Mouse (Mus musculus) heart, embryonic 13.5 days (tissue): ENCODE data around the gene Spag5. TPM values are rescaled to one million over a fixed set of nuclear protein-coding genes. Genes with fewer than 3 reads are reported as not detected.

Source experiments
- ATAC-seq: fragments of 200-750 bp; cut with Nextera tagmentation; 2 replicates; pipeline ENCODE4 v1.8.0; 2017; ENCODE audit warnings: moderate TSS enrichment; ENCODE audit not compliant: insufficient number of reproducible peaks, low FRiP score, low TSS enrichment; ENCODE audit errors: extremely low read depth
- H3K27ac ChIP-seq: fragments of 300-500 bp; sonication (generic); replicated peaks from 2 replicates; pipeline ENCODE4 v1.5.1; 2015; ENCODE audit warnings: moderate library complexity, mild to moderate bottlenecking, inconsistent platforms
- H3K27me3 ChIP-seq: fragments of 300-500 bp; sonication (generic); replicated peaks from 2 replicates; pipeline ENCODE4 v1.6.1; 2015; ENCODE audit warnings: mild to moderate bottlenecking, inconsistent platforms
- H3K36me3 ChIP-seq: fragments of 300-500 bp; sonication (generic); 2 replicates; pipeline ENCODE4 v1.6.1; 2015; ENCODE audit warnings: mild to moderate bottlenecking, inconsistent platforms
- H3K4me1 ChIP-seq: fragments of 300-500 bp; sonication (generic); 2 replicates; pipeline ENCODE4 v1.6.1; 2015; ENCODE audit warnings: inconsistent platforms
- H3K4me2 ChIP-seq: fragments of 300-500 bp; sonication (generic); 2 replicates; pipeline ENCODE4 v1.6.1; 2015; ENCODE audit warnings: inconsistent platforms, mild to moderate bottlenecking, moderate library complexity
- H3K4me3 ChIP-seq: fragments of 300-500 bp; sonication (generic); 2 replicates; pipeline ENCODE4 v1.5.1; 2015; ENCODE audit warnings: moderate library complexity, mild to moderate bottlenecking, inconsistent platforms
- H3K9ac ChIP-seq: fragments of 300-500 bp; sonication (generic); 2 replicates; pipeline ENCODE4 v1.6.1; 2015; ENCODE audit warnings: inconsistent platforms, mild to moderate bottlenecking, moderate library complexity
- H3K9me3 ChIP-seq: fragments of 300-500 bp; sonication (generic); 2 replicates; pipeline ENCODE4 v1.6.1; 2016; ENCODE audit warnings: inconsistent platforms
- WGBS: fragments of 180-500 bp; shearing (Covaris S2); methylation state at CpG from one replicate; pipeline ENCODE4 v1.1.7; 2015; ENCODE audit warnings: mixed read lengths; 5-methylcytosine and 5-hydroxymethylcytosine counted together
- polyA plus RNA-seq: library from polyadenylated mRNA; unstranded; fragments of >200 nt; fragmentation: Nextera tagmentation; extraction: Ambion mirVana; gene quantifications from 2 replicates; pipeline ENCODE4 v1.2.1, GENCODE M21; 2015

The Spag5 gene
- polyA plus RNA-seq, 1 experiment from 2014 or later, result 24.5 TPM

DNA sequence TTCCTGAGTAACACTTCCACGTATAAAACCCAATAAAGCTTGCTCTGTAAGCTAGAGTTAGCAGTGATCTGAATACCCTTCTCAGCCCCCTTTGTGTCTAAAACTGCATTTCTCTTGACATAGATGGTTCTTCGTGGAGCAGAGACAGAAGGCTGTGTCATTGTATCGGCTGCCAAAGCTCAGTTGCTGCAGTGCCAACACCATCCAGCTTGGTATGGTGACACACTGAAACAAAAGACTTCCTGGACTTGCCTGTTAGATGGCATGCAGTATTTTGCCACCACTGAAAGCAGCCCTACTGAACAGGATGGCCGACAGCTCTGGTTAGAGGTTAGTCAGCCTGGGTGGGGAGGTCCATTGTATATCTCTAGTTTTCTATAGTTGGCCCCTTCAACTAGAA is 21.7 kb upstream of the Spag5 start:
- Histone ChIP-seq H3K4me1 (no peaks in the 10 kb centered on the region), H3K27me3 (no peaks in the 10 kb centered on the region), H3K4me3 (no peak overlapping the region), H3K9ac (no peak overlapping the region), H3K36me3 (peaks cover 100% of the 10 kb centered on the region), H3K9me3 (no peaks in the 10 kb centered on the region), H3K4me2 (no peak overlapping the region), H3K27ac (no peak overlapping the region)
- 89% methylated on average over 4 of the region's 4 CpGs for WGBS
- no peak for ATAC-seq

DNA sequence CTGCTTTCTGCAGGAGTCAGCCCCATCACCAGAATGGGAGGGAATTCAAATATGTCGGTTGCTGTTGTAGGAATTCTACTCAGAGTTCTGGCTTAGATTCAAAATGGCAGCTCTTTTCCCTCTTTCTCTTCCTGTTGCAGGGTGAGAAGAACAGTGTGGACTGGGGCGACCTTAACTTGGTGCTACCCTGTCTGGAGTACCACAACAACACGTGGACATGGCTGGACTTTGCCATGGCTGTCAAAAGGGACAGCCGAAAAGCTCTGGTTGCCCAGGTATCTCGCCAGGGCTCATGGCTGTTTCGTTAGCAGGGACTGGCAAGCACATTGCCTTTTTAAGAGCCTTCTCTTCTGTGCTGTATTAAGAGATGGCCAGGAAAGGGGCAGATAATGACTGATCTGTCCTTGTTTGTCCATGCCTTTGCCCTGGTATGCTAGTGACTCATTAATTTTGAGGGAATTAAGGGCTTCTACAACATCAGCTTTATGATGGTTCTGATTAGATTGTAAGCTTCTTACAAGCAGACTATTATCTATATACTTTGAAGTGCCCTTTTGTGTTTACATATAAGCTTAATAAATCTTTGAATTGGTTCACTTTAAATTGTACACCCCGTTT is 12.1 kb upstream of the Spag5 start:
- WGBS, result 87% methylated on average over 7 of the region's 7 CpGs
- ATAC-seq, result no peak

GRCm38 (mm10) chr11:78290654-78291053 is 10.7 kb upstream of the Spag5 start, which contains the start of gene BC030499:
Gene BC030499 (plus strand): TSS chr11:78290841.
- Histone ChIP-seq H3K4me1 (no peaks in the 10 kb centered on the region), H3K36me3 (peaks cover 77% of the 10 kb centered on the region), H3K27me3 (no peaks in the 10 kb centered on the region), H3K4me2 (no peak within 1 kb of the TSS), H3K9me3 (no peaks in the 10 kb centered on the region), H3K9ac (no peak within 1 kb of the TSS), H3K4me3 (no peak within 1 kb of the TSS), H3K27ac (no peak within 1 kb of the TSS)
- 86% methylated on average over 4 of the region's 4 CpGs for WGBS
- ATAC-seq, result no peak

More for the DNA sequence above, 12.1 kb upstream of the Spag5 start:
- Histone ChIP-seq H3K4me2 (no peak overlapping the region), H3K27me3 (no peaks in the 10 kb centered on the region), H3K27ac (no peak overlapping the region), H3K9me3 (no peaks in the 10 kb centered on the region), H3K4me3 (no peak overlapping the region), H3K36me3 (peaks cover 89% of the 10 kb centered on the region), H3K9ac (no peak overlapping the region), H3K4me1 (no peaks in the 10 kb centered on the region)

DNA sequence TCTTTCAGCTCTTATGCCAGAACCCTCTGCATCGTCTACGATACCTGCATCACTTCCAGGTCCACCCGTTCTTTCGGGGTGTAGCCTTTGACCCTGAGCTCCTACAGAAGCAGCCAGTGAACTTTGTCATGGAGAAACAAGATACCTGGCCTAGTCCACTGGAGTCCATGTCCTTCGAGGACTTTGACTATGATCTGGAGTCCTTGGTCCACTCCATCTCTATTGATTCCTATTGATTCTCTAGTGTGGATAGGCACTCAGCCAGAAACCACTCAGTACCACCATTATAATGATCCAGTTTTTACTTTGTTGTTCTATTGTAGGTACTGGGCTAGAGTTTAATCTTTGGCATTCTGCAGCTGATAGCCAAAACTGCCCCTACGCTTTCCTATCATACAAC is 6.7 kb upstream of the Spag5 start:
- Histone ChIP-seq H3K27ac (no peak overlapping the region), H3K36me3 (peaks cover 39% of the 10 kb centered on the region), H3K27me3 (no peaks in the 10 kb centered on the region), H3K9me3 (no peaks in the 10 kb centered on the region), H3K4me2 (no peak overlapping the region), H3K9ac (no peak overlapping the region), H3K4me3 (no peak overlapping the region), H3K4me1 (no peaks in the 10 kb centered on the region)
- 89% methylated on average over 6 of the region's 6 CpGs for WGBS
- ATAC-seq, result no peak

DNA sequence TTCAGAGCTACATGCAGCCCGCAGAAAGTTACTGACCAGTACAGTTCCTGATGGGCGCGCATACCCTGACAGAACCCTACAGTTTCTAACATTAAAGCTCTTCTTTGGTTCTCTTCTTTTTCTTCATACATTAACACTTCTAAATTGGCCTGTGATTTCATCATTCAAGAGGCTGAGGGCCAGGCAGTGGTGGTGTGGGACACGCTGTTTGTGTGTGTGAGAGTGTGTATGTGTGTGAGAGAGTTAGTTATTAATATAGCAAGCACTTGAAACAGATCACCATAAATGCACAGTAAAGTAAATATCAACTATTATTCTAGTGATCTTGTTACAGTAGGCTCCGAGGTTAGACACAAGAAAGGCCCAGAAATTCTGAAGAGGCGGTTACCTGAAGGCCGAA is 412 bp upstream of the Spag5 start:
- peak overlapping the region; percentile 80 for H3K27ac ChIP-seq

DNA sequence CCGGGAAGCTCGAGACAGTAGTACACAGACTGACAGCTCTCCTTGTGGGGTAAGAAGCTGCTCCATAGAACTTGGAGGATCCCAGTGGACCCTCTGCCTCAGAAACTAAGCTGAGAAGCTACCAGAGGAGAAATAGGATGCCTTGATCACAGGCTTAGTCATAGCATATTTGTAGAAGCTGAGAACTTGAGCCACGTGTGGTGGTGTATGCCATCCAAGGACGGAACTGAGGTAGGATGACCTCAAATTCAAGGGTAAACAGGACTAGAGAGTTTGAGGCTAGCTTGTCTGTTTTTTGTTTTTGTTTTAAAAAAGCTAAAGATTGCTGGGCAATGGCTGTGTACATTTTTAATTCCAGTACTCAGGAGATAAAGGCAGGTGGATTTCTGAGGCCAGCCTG is 3.9 kb downstream of the Spag5 start:
- ATAC-seq, result no peak
- no peaks in the 10 kb centered on the region for H3K27me3 ChIP-seq
- no peak overlapping the region for H3K4me3 ChIP-seq
- no peak overlapping the region for H3K27ac ChIP-seq
- peaks cover 65% of the 10 kb centered on the region for H3K36me3 ChIP-seq
- H3K9ac ChIP-seq, result no peak overlapping the region
- peaks cover 36% of the 10 kb centered on the region for H3K4me1 ChIP-seq
- no peak overlapping the region for H3K4me2 ChIP-seq
- H3K9me3 ChIP-seq, result no peaks in the 10 kb centered on the region
- 81% methylated on average over 4 of the region's 4 CpGs for WGBS

More for the DNA sequence above, 412 bp upstream of the Spag5 start:
- peak overlapping the region; percentile 92 for H3K9ac ChIP-seq
- peaks cover 28% of the 10 kb centered on the region for H3K36me3 ChIP-seq
- no peaks in the 10 kb centered on the region for H3K27me3 ChIP-seq
- peaks cover 28% of the 10 kb centered on the region for H3K4me1 ChIP-seq
- WGBS, result 60% methylated on average over 7 of the region's 7 CpGs
- no peak for ATAC-seq
- H3K9me3 ChIP-seq, result no peaks in the 10 kb centered on the region
- peak overlapping the region; percentile 86 for H3K4me3 ChIP-seq
- H3K4me2 ChIP-seq, result peak overlapping the region; percentile 92

DNA sequence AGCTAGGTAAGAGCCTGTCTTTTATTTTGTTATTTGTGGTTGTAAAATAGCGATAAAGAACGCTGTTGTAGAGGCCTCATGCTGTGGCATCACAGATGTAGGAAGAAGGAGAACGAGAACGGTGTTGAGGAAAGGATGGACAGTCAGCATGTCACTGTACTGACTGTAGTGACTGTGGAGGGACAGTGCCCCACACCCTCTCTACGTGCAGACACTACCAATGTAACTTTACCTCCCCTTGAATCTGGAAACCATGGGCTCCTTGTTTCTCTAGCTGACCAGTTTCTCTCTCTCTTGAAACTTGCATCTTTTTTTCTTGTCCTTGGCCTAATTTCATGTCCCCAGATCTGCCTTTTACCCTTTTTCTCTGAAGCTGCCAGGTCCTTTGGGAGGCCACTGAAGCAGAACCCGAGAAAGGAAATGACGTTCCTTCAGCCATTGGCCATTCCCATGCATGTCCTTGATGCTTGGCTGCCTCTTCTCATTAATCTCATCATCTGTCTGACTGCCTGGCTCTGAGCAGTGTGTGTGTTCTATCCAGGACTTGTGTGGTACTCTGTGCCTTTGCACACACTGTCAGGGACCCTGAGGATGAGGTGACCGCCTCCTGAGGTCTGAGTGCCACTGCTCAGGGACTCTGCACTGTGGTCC is 9.7 kb downstream of the Spag5 start:
- 89% methylated on average over 8 of the region's 8 CpGs for WGBS
- Histone ChIP-seq H3K9me3 (no peaks in the 10 kb centered on the region), H3K27me3 (no peaks in the 10 kb centered on the region), H3K4me1 (peaks cover 9% of the 10 kb centered on the region), H3K27ac (no peak overlapping the region), H3K4me3 (no peak overlapping the region), H3K4me2 (no peak overlapping the region), H3K9ac (no peak overlapping the region), H3K36me3 (peaks cover 88% of the 10 kb centered on the region)
- ATAC-seq, result no peak

DNA sequence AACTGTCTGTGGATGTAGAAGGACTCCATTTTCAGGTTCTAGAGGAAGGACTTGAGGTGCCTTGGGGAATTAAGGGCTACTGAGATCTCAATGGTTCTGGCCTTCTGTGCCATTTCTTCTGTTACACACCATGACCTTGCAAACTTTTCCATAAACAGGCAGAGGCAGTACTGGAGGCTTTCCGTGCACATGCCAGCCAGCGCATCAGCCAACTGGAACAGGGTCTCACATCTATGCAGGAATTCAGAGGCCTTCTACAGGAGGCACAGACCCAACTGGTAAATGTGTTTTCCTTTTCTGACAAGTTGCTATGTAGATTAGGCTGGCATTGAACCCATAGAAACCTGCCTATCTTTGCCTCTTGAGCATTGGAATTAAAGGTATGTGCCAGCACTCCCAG is 12.3 kb downstream of the Spag5 start:
- no peaks in the 10 kb centered on the region for H3K9me3 ChIP-seq
- no peak for ATAC-seq
- no peak overlapping the region for H3K9ac ChIP-seq
- WGBS, result 82% methylated on average over 2 of the region's 2 CpGs
- H3K4me2 ChIP-seq, result no peak overlapping the region
- H3K4me3 ChIP-seq, result no peak overlapping the region
- no peaks in the 10 kb centered on the region for H3K27me3 ChIP-seq
- H3K4me1 ChIP-seq, result no peaks in the 10 kb centered on the region; the same call in 1 of the 2 replicates
- no peak overlapping the region for H3K27ac ChIP-seq
- peaks cover 94% of the 10 kb centered on the region for H3K36me3 ChIP-seq

- no peak overlapping the region for H3K4me3 ChIP-seq
- H3K4me1 ChIP-seq, result peaks cover 16% of the 10 kb centered on the region
- no peaks in the 10 kb centered on the region for H3K9me3 ChIP-seq
- H3K36me3 ChIP-seq, result peaks cover 87% of the 10 kb centered on the region
- H3K27me3 ChIP-seq, result no peaks in the 10 kb centered on the region
- no peak overlapping the region for H3K27ac ChIP-seq
- WGBS, result 84% methylated on average over 2 of the region's 2 CpGs
- ATAC-seq, result no peak
- no peak overlapping the region for H3K4me2 ChIP-seq
- no peak overlapping the region for H3K9ac ChIP-seq
These were observed 17.1 kb downstream of the Spag5 start for GRCm38 (mm10) chr11:78318411-78318810.

DNA sequence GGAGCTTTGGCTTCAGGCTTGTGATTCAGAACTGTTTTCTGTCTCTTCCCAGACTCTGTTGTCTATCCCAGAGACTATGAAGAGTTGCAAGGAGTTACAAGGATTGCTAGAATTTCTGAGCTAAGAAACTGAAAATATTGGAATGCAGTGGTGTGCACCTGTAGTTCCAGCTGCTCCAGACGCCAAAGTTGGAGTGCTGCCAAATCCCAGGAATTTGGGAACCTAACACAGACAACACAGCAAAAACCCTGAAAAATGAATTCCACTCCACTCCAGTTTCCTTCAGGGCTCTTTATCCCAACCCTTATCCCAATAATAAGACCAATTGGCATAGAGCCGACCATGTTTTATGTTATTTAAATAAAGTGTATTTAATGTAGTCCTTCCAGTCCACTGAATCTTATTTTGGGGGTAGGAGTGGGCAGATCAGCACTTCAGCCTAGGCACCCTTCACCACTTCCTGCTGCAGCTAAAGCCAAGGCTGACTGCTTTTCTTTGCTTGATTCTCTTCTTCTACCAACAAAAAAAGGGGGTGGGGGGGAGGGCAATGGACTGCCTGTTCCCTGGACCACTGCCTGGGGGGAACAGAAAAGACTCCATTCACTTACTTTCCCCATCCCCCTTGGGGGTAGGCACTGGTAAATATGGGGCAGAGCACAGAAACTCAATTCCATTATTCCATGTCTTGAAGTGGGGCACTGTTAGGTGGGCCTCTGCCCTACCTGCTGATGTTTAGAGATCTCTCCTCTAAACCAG is 20.9 kb downstream of the Spag5 start:
- H3K9ac ChIP-seq, result no peak overlapping the region
- no peak for ATAC-seq

DNA sequence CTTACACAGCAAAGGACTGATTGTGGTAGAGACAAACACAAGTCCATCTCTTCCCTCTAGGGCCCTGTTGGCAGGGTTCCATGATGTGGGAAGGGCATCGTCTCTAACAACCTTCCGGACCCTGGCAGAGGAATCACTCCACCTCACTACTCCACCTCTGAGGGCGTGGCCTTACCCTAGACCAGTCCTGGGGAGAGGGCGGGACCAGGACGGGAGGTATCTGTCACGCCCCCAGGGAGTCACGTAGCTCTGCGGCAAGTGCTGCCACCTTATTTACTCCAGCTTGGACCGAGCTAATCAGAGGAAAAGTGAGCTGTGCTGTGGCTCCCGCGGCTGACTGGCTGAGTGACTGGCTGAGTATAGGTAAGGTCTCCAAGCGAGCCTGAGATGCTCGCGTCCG is 21.5 kb downstream of the Spag5 start, which contains the start of gene Aldoc:
TSS of gene Aldoc (plus strand) at position 109 of the 400 bp plus-strand sequence.
- peak; percentile 92 for ATAC-seq
- H3K27me3 ChIP-seq, result no peaks in the 10 kb centered on the region
- 3% methylated on average over 15 of the region's 15 CpGs for WGBS
- H3K4me2 ChIP-seq, result peak within 1 kb of the TSS; percentile 62
- H3K27ac ChIP-seq, result peak within 1 kb of the TSS; percentile 65
- H3K36me3 ChIP-seq, result peaks cover 44% of the 10 kb centered on the region
- H3K9me3 ChIP-seq, result no peaks in the 10 kb centered on the region
- H3K4me3 ChIP-seq, result peak within 1 kb of the TSS; percentile 38
- peaks cover 27% of the 10 kb centered on the region for H3K4me1 ChIP-seq
- H3K9ac ChIP-seq, result peak within 1 kb of the TSS; percentile 69

More for the DNA sequence above, 20.9 kb downstream of the Spag5 start:
- Histone ChIP-seq H3K27me3 (no peaks in the 10 kb centered on the region), H3K27ac (peak overlapping the region; percentile 63), H3K4me2 (peak overlapping the region; percentile 62), H3K4me1 (peaks cover 27% of the 10 kb centered on the region), H3K4me3 (no peak overlapping the region), H3K9me3 (no peaks in the 10 kb centered on the region), H3K36me3 (peaks cover 50% of the 10 kb centered on the region)
- WGBS, result 52% methylated on average over 2 of the region's 2 CpGs
